ENCODE assay signal across 8 mouse cellular contexts in genomic region chr10:127665366-127666181, GRCm38 (mm10). TPM values are rescaled to one million over a fixed set of nuclear protein-coding genes. Genes with fewer than 3 reads are reported as not detected.
DNase-seq lines count a peak whose midpoint lies in the region; ATAC-seq and TF ChIP-seq lines count a peak whose summit lies in the region.

No protein-coding gene starts in this region.

- H3K36me3 ChIP-seq in heart, postnatal 0 days (replicated peaks; ENCODE audit: control insufficient read depth, insufficient read depth, low read length): peaks cover 27% of the 10 kb centered on the region
- H3K36me3 ChIP-seq in liver, embryonic 15.5 days (replicated peaks): peaks cover 3% of the 10 kb centered on the region; the same call in 1 of the 2 replicates
- H3K36me3 ChIP-seq in splenic B cell, adult 2 months (ENCODE audit: control insufficient read depth, insufficient read depth, low read length, poor library complexity, severe bottlenecking): peaks cover 5% of the 10 kb centered on the region

- TF ChIP-seq CTCF in heart, postnatal 0 days (IDR thresholded peaks at IDR 0.05; ENCODE audit: low read depth): no peak

- no peak for TF ChIP-seq EP300 in heart, postnatal 0 days (IDR thresholded peaks at IDR 0.05; ENCODE audit: low read depth)

- WGBS in heart, postnatal 0 days: 12% methylated on average over 14 of the region's 14 CpGs
- 6% methylated on average over 14 of the region's 14 CpGs for WGBS in liver, embryonic 15.5 days (ENCODE audit: insufficient replicate concordance)

- H3K4me3 ChIP-seq in heart, postnatal 0 days (ENCODE audit: low read depth, low read length): peak overlapping the region; percentile 65
- H3K4me3 ChIP-seq in liver, embryonic 15.5 days (replicated peaks): peak overlapping the region; percentile 58

- DNase-seq in adrenal gland, postnatal 14 days: peak; percentile 43
- no peak for DNase-seq in adrenal gland, postnatal 36 days
- DNase-seq in thymus, postnatal 4 days: peak; percentile 46
- no peak for DNase-seq in thymus, postnatal 14 days
- peak; percentile 34 for DNase-seq in heart, postnatal 0 days (ENCODE audit: low spot score)
- peak; percentile 42 for DNase-seq in splenic B cell, adult 2 months (ENCODE audit: low read depth, low spot score)
- DNase-seq in adrenal gland, adult 8-10 months: no peak

- peak overlapping the region; percentile 71 for H3K4me2 ChIP-seq in heart, postnatal 0 days (ENCODE audit: low read depth, low read length)
- peak overlapping the region; percentile 71 for H3K4me2 ChIP-seq in liver, embryonic 15.5 days

- no peaks in the 10 kb centered on the region for H3K27me3 ChIP-seq in heart, postnatal 0 days (ENCODE audit: control insufficient read depth, insufficient read depth, low read length)
- peaks cover 87% of the 10 kb centered on the region for H3K27me3 ChIP-seq in liver, embryonic 15.5 days
- no peaks in the 10 kb centered on the region for H3K27me3 ChIP-seq in splenic B cell, adult 2 months (ENCODE audit: control insufficient read depth, insufficient read depth, low read length, poor library complexity, severe bottlenecking)

- peak overlapping the region; percentile 96 for H3K27ac ChIP-seq in heart, postnatal 0 days (ENCODE audit: low read depth)
- peak overlapping the region; percentile 80 for H3K27ac ChIP-seq in liver, embryonic 15.5 days (replicated peaks)

- H3K9me3 ChIP-seq in heart, postnatal 0 days (replicated peaks; ENCODE audit: control insufficient read depth, low read length): no peaks in the 10 kb centered on the region
- H3K9me3 ChIP-seq in liver, embryonic 15.5 days (replicated peaks): no peaks in the 10 kb centered on the region

- H3K9ac ChIP-seq in heart, postnatal 0 days (replicated peaks; ENCODE audit: low read depth, low read length): peak overlapping the region; percentile 68
- H3K9ac ChIP-seq in liver, embryonic 15.5 days: peak overlapping the region; percentile 27; the same call in 1 of the 2 replicates

- peaks cover 51% of the 10 kb centered on the region for H3K4me1 ChIP-seq in heart, postnatal 0 days (ENCODE audit: control insufficient read depth, insufficient read depth)
- H3K4me1 ChIP-seq in liver, embryonic 15.5 days (replicated peaks): peaks cover 74% of the 10 kb centered on the region

- no peak for ATAC-seq in heart, postnatal 0 days (ENCODE audit: insufficient read depth, low read depth)
- no peak for ATAC-seq in liver, embryonic 15.5 days (ENCODE audit: insufficient read depth)

RNA-seq across cellular contexts. Expression of gene Nemp1, which starts 1.1 kb away (rescaled TPM):
- 9.2 and 9.4 TPM in 2 replicates for total RNA-seq in adrenal gland, postnatal 14 days (2021)
- 1 to 10 TPM; 6.5 to 7.3 TPM for total RNA-seq in adrenal gland, postnatal 36 days (2021)
- total RNA-seq in heart, postnatal 0 days (2014; rRNA removed; ENCODE audit: low replicate concordance): 10.0 and 16.0 TPM in 2 replicates
- polyA plus RNA-seq in heart, postnatal 0 days (2015; fragmentation: Nextera tagmentation; extraction: Ambion mirVana): 4.2 and 4.5 TPM in 2 replicates
- 5.3 and 5.7 TPM in 2 replicates for polyA plus RNA-seq in liver, embryonic 15.5 days (2015; fragmentation: Nextera tagmentation; extraction: Ambion mirVana)
- 10 to 100 TPM in 2 of 4 experiments, 1 to 10 TPM in 2; 6.3 to 10.6 (median 9.6) TPM for total RNA-seq in adrenal gland, adult 8-10 months (2022)

RNA-seq across cellular contexts. Expression of gene Nab2, which starts 2.8 kb away (rescaled TPM):
- total RNA-seq in adrenal gland, postnatal 14 days (2021): 23.7 and 24.6 TPM in 2 replicates
- 10 to 100 TPM; 19.7 to 32.0 TPM for total RNA-seq in adrenal gland, postnatal 36 days (2021)
- 15.3 and 17.0 TPM in 2 replicates for total RNA-seq in heart, postnatal 0 days (2014; rRNA removed; ENCODE audit: low replicate concordance)
- 4.0 and 5.3 TPM in 2 replicates for polyA plus RNA-seq in heart, postnatal 0 days (2015; fragmentation: Nextera tagmentation; extraction: Ambion mirVana)
- polyA plus RNA-seq in liver, embryonic 15.5 days (2015; fragmentation: Nextera tagmentation; extraction: Ambion mirVana): 2.9 and 3.5 TPM in 2 replicates
- 10 to 100 TPM; 20.0 to 33.6 (median 26.8) TPM for total RNA-seq in adrenal gland, adult 8-10 months (2022)

RNA-seq across cellular contexts. Expression of gene Stat6, which starts 22.8 kb away (rescaled TPM):
- 75.0 and 89.4 TPM in 2 replicates for total RNA-seq in adrenal gland, postnatal 14 days (2021)
- 10 to 100 TPM; 93.2 to 99.8 TPM for total RNA-seq in adrenal gland, postnatal 36 days (2021)
- 38.1 and 42.3 TPM in 2 replicates for total RNA-seq in heart, postnatal 0 days (2014; rRNA removed; ENCODE audit: low replicate concordance)
- 24.0 and 24.6 TPM in 2 replicates for polyA plus RNA-seq in heart, postnatal 0 days (2015; fragmentation: Nextera tagmentation; extraction: Ambion mirVana)
- polyA plus RNA-seq in liver, embryonic 15.5 days (2015; fragmentation: Nextera tagmentation; extraction: Ambion mirVana): 14.3 and 15.6 TPM in 2 replicates
- total RNA-seq in adrenal gland, adult 8-10 months (2022): 100 to 1,000 TPM in 3 of 4 experiments, 10 to 100 TPM in 1; 96.7 to 113 (median 107) TPM

RNA-seq across cellular contexts. Expression of gene Myo1a, which starts 39.4 kb away (rescaled TPM):
- 1.5 and 1.9 TPM in 2 replicates for total RNA-seq in adrenal gland, postnatal 14 days (2021)
- total RNA-seq in adrenal gland, postnatal 36 days (2021): 10 to 100 TPM in 1 of 2 experiments, under 1 TPM in 1; 0.95 to 13.8 TPM
- not detected in 2 replicates for total RNA-seq in heart, postnatal 0 days (2014; rRNA removed; ENCODE audit: low replicate concordance)
- 0.04 and 0.05 TPM in 2 replicates for polyA plus RNA-seq in heart, postnatal 0 days (2015; fragmentation: Nextera tagmentation; extraction: Ambion mirVana)
- 0.08 and 0.12 TPM in 2 replicates for polyA plus RNA-seq in liver, embryonic 15.5 days (2015; fragmentation: Nextera tagmentation; extraction: Ambion mirVana)
- total RNA-seq in adrenal gland, adult 8-10 months (2022): 10 to 100 TPM in 2 of 4 experiments, under 1 TPM in 2; 0.75 to 72.1 (median 30.0) TPM

RNA-seq across cellular contexts. Expression of gene Lrp1, which starts 44.6 kb away (rescaled TPM):
- total RNA-seq in adrenal gland, postnatal 14 days (2021): 138 and 201 TPM in 2 replicates
- 100 to 1,000 TPM; 192 to 251 TPM for total RNA-seq in adrenal gland, postnatal 36 days (2021)
- total RNA-seq in heart, postnatal 0 days (2014; rRNA removed; ENCODE audit: low replicate concordance): 37.0 and 65.9 TPM in 2 replicates
- 15.4 and 15.7 TPM in 2 replicates for polyA plus RNA-seq in heart, postnatal 0 days (2015; fragmentation: Nextera tagmentation; extraction: Ambion mirVana)
- 23.2 and 31.1 TPM in 2 replicates for polyA plus RNA-seq in liver, embryonic 15.5 days (2015; fragmentation: Nextera tagmentation; extraction: Ambion mirVana)
- 100 to 1,000 TPM; 212 to 271 (median 242) TPM for total RNA-seq in adrenal gland, adult 8-10 months (2022)

Comparison
In these comparisons a context has a peak if more than half of its experiments do, and no peak if none do; other contexts are left out.
1. DNase-seq: peak in adrenal gland, postnatal 14 days (single experiment), thymus, postnatal 4 days (single experiment), heart, postnatal 0 days (single experiment) and splenic B cell, adult 2 months (single experiment); none in adrenal gland, postnatal 36 days (0 of 2), thymus, postnatal 14 days (single experiment) and adrenal gland, adult 8-10 months (single experiment).